Mouse (Mus musculus): ENCODE results near the gene Pot1b. TPM values are rescaled to one million over a fixed set of nuclear protein-coding genes. Genes with fewer than 3 reads are reported as not detected.

The Pot1b gene
- polyA plus RNA-seq, 1 experiment from 2014 or later, result 13.6 TPM

- H3K4me2 ChIP-seq, result no peak within 1 kb of the TSS
- H3K36me3 ChIP-seq, result no peaks in the 10 kb centered on the region
- H3K4me3 ChIP-seq (replicated peaks), result no peak within 1 kb of the TSS
- H3K27ac ChIP-seq, result no peak within 1 kb of the TSS
- 89% methylated on average over 3 of the region's 3 CpGs for WGBS
- no peak for ATAC-seq (ENCODE audit: insufficient number of reproducible peaks, insufficient read depth, low FRiP score, low TSS enrichment, low read depth)
- H3K9ac ChIP-seq (replicated peaks), result no peak within 1 kb of the TSS
- H3K27me3 ChIP-seq, result no peaks in the 10 kb centered on the region
- no peaks in the 10 kb centered on the region for H3K9me3 ChIP-seq
- no peaks in the 10 kb centered on the region for H3K4me1 ChIP-seq (replicated peaks)
These were observed 87.3 kb downstream of the Pot1b start, which contains the start of gene Vmn2r118 for GRCm38 (mm10) chr17:55625092-55625491. Gene Vmn2r118 (minus strand): TSS chr17:55625192.

Other genes with a start within 250 kb of the Pot1b start
- not detected in 2 replicates for gene Vmn2r118, start 87.4 kb downstream of the Pot1b start, polyA plus RNA-seq (2016; fragmentation: Nextera tagmentation; extraction: Ambion mirVana)
- 0.08 and 0.11 TPM in 2 replicates for gene Adgre4, start 37.4 kb upstream of the Pot1b start, polyA plus RNA-seq (2016; fragmentation: Nextera tagmentation; extraction: Ambion mirVana)
- 10.2 and 10.8 TPM in 2 replicates for gene Zfp119a, start 166.3 kb upstream of the Pot1b start, polyA plus RNA-seq (2016; fragmentation: Nextera tagmentation; extraction: Ambion mirVana)
- 14.1 and 14.3 TPM in 2 replicates for gene Zfp959, start 179.5 kb upstream of the Pot1b start, polyA plus RNA-seq (2016; fragmentation: Nextera tagmentation; extraction: Ambion mirVana)
- gene Zfp119b, start 236.9 kb upstream of the Pot1b start, polyA plus RNA-seq (2016; fragmentation: Nextera tagmentation; extraction: Ambion mirVana), result 5.0 and 7.0 TPM in 2 replicates
- 1.6 TPM in 2 replicates for gene Ebi3, start 240.0 kb upstream of the Pot1b start, polyA plus RNA-seq (2016; fragmentation: Nextera tagmentation; extraction: Ambion mirVana)
- gene Yju2, start 246.5 kb upstream of the Pot1b start, polyA plus RNA-seq (2016; fragmentation: Nextera tagmentation; extraction: Ambion mirVana), result 24.6 and 26.6 TPM in 2 replicates